Mouse (Mus musculus): ENCODE measurements around the gene Gm9747.

GRCm38 (mm10) chr1:82234616-82235015, 1.7 kb downstream of the Gm9747 start:
- TF ChIP-seq CTCF (IDR thresholded peaks at IDR 0.05): no peak
- no peak for TF ChIP-seq EP300 (IDR thresholded peaks at IDR 0.05)

All from lung, postnatal 0 days (tissue).